Mouse (Mus musculus) cerebellum, adult 2 months (tissue): ENCODE measurements around the gene Ncs1. TPM values are rescaled to one million over a fixed set of nuclear protein-coding genes. Genes with fewer than 3 reads are reported as not detected.

Experiments
- DNase-seq, 2 experiments: peaks; one replicate each; pipeline ENCODE4 v3.0.0; 2021
- H3K27ac ChIP-seq: fragments of 200-500 bp; 2 replicates; pipeline ENCODE4 v1.5.1; 2012; ENCODE audit warnings: low read length, control low read depth, inconsistent platforms; ENCODE audit not compliant: insufficient read depth
- H3K27me3 ChIP-seq: fragments of 200-500 bp; 2 replicates; pipeline ENCODE4 v1.6.1; 2012; ENCODE audit warnings: inconsistent platforms, mild to moderate bottlenecking, low read length, moderate library complexity; ENCODE audit not compliant: control insufficient read depth, insufficient read depth
- H3K4me1 ChIP-seq: fragments of 200-500 bp; 2 replicates; pipeline ENCODE4 v1.6.1; 2011; ENCODE audit warnings: low read length; ENCODE audit not compliant: control insufficient read depth, insufficient read depth
- H3K4me3 ChIP-seq: fragments of 200-500 bp; replicated peaks from 2 replicates; pipeline ENCODE3; 2011; ENCODE audit warnings: mild to moderate bottlenecking, low read depth, low read length, control low read depth; ENCODE audit not compliant: insufficient read depth
- CTCF ChIP-seq: fragments of 200-500 bp; IDR thresholded peaks from 2 replicates; pipeline ENCODE4 v1.5.1; 2011; ENCODE audit warnings: low read depth, mild to moderate bottlenecking, control low read depth, low read length, moderate library complexity, borderline replicate concordance; ENCODE audit not compliant: insufficient read depth
- POLR2A ChIP-seq: fragments of 200-500 bp; IDR thresholded peaks from 2 replicates; pipeline ENCODE4 v1.6.1; 2011; ENCODE audit warnings: low read length, control low read depth, borderline replicate concordance; ENCODE audit not compliant: insufficient read depth
- WGBS: fragments of 180-500 bp; shearing (Covaris S2); methylation state at CpG from one replicate; pipeline ENCODE4 v1.1.7; 2018; 5-methylcytosine and 5-hydroxymethylcytosine counted together
- polyA plus RNA-seq: library from polyadenylated mRNA; depleted of rRNA; stranded (reverse); fragments of >200 nt; gene quantifications from 2 replicates; pipeline ENCODE4 v1.2.3, GENCODE M21; 2012

The Ncs1 gene
- polyA plus RNA-seq, 1 experiment: 126 TPM

DNA sequence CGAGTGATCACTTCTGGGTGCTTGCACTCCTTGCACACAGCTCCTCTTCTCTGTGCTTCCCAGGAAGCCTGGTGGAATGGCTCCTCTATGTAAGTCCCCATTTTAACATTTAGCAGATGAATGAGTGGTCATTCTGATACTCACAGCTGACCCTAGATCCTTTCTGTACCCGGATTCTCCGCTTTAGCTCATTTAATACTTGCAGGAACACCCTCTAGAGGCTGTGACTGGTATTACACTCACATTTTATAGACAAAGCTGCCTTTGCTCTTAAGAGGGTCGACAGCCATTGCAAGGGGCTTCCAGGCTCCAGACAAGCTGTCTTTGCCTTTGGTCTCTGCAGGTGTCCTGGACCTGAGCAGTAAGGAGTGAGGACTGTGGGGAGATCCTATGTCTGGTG lies 53.6 kb downstream of the Ncs1 start:
- Histone ChIP-seq H3K27me3 (no peaks in the 10 kb centered on the region), H3K4me3 (no peak overlapping the region), H3K4me1 (no peaks in the 10 kb centered on the region), H3K27ac (no peak overlapping the region)
- 18% methylated on average over 4 of the region's 4 CpGs for WGBS
- DNase-seq: no peak
- TF ChIP-seq CTCF (peak; percentile 26; the same call in 1 of the 2 replicates), POLR2A (no peak)

DNA sequence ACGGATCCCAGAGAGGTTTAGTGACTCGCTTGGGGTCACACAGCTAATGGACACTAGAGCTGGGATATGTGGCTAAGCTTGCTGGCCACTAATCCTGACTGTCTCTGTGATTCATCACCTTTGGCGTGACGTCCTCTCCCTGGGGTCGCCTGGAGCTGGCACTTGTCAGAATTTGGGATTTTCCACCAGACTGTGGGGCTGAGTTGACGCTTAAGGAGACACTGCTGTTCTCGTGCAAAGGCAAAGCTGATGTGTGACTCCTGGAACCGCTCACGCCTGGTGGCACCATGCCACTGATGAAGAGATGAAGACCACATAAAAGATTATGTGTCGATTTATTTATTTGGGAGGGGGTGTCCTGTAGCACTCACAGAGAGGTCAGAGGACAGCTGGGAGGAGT lies 54.4 kb downstream of the Ncs1 start:
- Histone ChIP-seq H3K4me3 (no peak overlapping the region), H3K27me3 (no peaks in the 10 kb centered on the region), H3K4me1 (no peaks in the 10 kb centered on the region), H3K27ac (no peak overlapping the region)
- TF ChIP-seq CTCF (no peak), POLR2A (no peak)
- 72% methylated on average over 10 of the region's 10 CpGs for WGBS
- DNase-seq: no peak

DNA sequence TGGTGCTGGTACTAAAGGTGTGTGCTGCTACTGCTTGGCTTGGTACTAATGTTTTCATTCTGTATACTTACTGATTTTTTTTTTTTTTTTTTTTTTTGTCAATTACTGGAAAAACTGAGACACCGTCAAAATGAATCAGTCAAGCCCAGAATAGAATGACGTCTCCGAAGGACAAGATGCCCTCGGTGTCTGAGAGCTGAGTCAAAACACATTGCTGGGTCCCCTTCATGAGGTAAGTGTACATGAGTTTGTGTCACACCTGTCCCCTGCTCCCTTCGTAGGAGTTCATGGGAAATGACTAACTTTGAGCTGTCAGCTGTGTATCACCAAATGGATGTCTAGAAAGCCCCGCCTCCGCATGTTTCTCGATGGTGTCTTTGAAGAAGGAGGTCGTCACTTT lies 57.6 kb downstream of the Ncs1 start:
- H3K27me3 ChIP-seq: no peaks in the 10 kb centered on the region
- H3K27ac ChIP-seq: no peak overlapping the region
- TF ChIP-seq POLR2A: no peak
- no peak for TF ChIP-seq CTCF
- WGBS: 83% methylated on average over 9 of the region's 9 CpGs
- H3K4me1 ChIP-seq: no peaks in the 10 kb centered on the region
- no peak overlapping the region for H3K4me3 ChIP-seq
- no peak for DNase-seq

DNA sequence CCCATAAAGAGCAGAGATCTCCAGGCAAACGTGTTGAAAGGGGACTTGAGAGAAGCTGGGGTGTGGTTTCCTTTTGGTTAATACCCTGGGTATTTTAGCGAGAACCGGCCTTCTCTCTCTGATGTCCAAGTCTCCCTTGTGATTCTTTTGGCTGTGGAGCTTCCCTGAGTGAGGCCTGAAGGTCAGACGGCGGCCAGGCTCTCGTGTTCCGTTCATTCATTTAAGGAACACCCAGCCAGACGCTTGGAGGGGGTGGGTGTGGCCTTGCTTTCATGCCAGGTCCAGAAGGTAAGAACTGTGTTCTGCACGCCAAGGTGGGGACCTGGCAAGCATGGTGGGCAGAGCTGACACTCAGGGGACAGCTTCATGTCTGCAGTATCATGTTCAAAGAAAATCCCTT lies 58.6 kb downstream of the Ncs1 start:
- WGBS: 70% methylated on average over 9 of the region's 9 CpGs

GRCm38 (mm10) chr2:31304801-31305665 lies 59.4 kb downstream of the Ncs1 start:
- H3K4me3 ChIP-seq: no peak overlapping the region
- no peaks in the 10 kb centered on the region for H3K27me3 ChIP-seq
- 80% methylated on average over 22 of the region's 22 CpGs for WGBS
- H3K27ac ChIP-seq: no peak overlapping the region
- DNase-seq: no peak
- H3K4me1 ChIP-seq: no peaks in the 10 kb centered on the region
- TF ChIP-seq CTCF: no peak
- no peak for TF ChIP-seq POLR2A

More for the DNA sequence above, 58.6 kb downstream of the Ncs1 start:
- Histone ChIP-seq H3K27me3 (no peaks in the 10 kb centered on the region), H3K4me3 (no peak overlapping the region), H3K27ac (no peak overlapping the region), H3K4me1 (no peaks in the 10 kb centered on the region)
- no peak for TF ChIP-seq POLR2A
- no peak for TF ChIP-seq CTCF
- DNase-seq: no peak

DNA sequence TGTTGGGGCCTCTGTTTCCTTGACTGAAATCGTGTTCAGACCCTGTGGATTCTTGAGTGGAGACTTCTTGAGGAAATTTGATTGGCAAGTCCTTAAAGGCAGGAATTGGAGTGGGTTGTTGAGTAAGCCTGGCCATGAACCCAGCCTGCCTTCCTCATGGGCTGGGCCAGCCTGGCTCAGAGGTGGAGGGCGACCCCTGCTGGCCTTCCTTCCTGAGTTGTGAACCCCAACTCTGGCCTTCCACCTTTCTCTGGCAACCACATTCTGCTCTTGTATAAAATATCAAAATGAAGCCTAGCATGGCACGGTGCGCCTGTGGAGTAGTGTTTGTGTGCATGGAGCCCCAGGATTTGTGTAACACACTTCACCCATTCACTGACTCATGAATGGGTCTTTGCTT lies 60.1 kb downstream of the Ncs1 start:
- no peak for TF ChIP-seq POLR2A
- peak; percentile 51; the same call in 1 of the 2 replicates for TF ChIP-seq CTCF
- WGBS: 55% methylated on average over 4 of the region's 4 CpGs
- no peak for DNase-seq
- Histone ChIP-seq H3K4me3 (no peak overlapping the region), H3K4me1 (no peaks in the 10 kb centered on the region), H3K27me3 (no peaks in the 10 kb centered on the region), H3K27ac (no peak overlapping the region)

- WGBS: 59% methylated on average over 4 of the region's 4 CpGs
- Histone ChIP-seq H3K4me3 (no peak overlapping the region), H3K27ac (no peak overlapping the region), H3K4me1 (no peaks in the 10 kb centered on the region), H3K27me3 (no peaks in the 10 kb centered on the region)
- no peak for TF ChIP-seq CTCF
- no peak for TF ChIP-seq POLR2A
- no peak for DNase-seq
Observed at GRCm38 (mm10) chr2:31308257-31308656, 62.6 kb downstream of the Ncs1 start.

DNA sequence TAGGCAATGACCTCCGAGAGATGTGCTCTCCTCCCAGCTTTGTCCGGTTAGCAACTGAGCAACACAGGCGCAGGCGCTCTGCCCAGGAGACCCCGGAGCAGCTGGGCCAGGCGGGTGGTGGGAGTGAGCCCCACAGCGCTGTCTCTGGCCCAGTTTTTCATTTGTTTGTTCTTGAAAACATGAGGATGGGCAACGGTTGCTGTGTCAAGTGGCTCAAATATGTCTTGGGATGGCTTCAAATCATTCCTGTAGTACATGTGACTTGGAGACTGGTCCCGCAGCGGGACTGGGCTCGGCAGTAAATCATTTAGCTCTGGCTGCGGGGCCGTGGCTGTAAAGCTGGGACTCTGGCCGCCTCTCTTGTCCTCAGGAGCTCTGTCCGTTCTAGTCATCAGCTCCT lies 63.9 kb downstream of the Ncs1 start:
- Histone ChIP-seq H3K27ac (no peak overlapping the region), H3K4me1 (no peaks in the 10 kb centered on the region; the same call in 1 of the 2 replicates), H3K4me3 (no peak overlapping the region), H3K27me3 (no peaks in the 10 kb centered on the region)
- TF ChIP-seq POLR2A (no peak), CTCF (no peak)
- no peak for DNase-seq
- WGBS: 26% methylated on average over 15 of the region's 15 CpGs
